Mouse (Mus musculus): ENCODE measurements around the gene Fmnl2. TPM values are rescaled to one million over a fixed set of nuclear protein-coding genes. Genes with fewer than 3 reads are reported as not detected.

Gene Fmnl2
- polyA plus RNA-seq, 1 experiment from 2014 or later = 10.2 TPM

- no peak for ATAC-seq (ENCODE audit: insufficient number of reproducible peaks, insufficient read depth, low FRiP score, low read depth)
- H3K4me3 ChIP-seq (ENCODE audit: low read depth, low read length) = no peak overlapping the region
- H3K4me1 ChIP-seq (ENCODE audit: control insufficient read depth, insufficient read depth, low read length) = no peaks in the 10 kb centered on the region
- H3K27me3 ChIP-seq (ENCODE audit: control insufficient read depth, insufficient read depth, low read length) = no peaks in the 10 kb centered on the region
- no peaks in the 10 kb centered on the region for H3K9me3 ChIP-seq (ENCODE audit: control insufficient read depth, low read depth, low read length)
- H3K27ac ChIP-seq (ENCODE audit: low read length) = no peak overlapping the region
- H3K9ac ChIP-seq (replicated peaks; ENCODE audit: low read depth, low read length) = no peak overlapping the region
- WGBS = 72% methylated on average over 7 of the region's 7 CpGs
- no peak overlapping the region for H3K4me2 ChIP-seq (replicated peaks; ENCODE audit: low read depth, low read length)
- H3K36me3 ChIP-seq (ENCODE audit: control insufficient read depth, insufficient read depth, low read length) = peaks cover 14% of the 10 kb centered on the region
These were observed 248.4 kb downstream of the Fmnl2 start for GRCm38 (mm10) chr2:53106056-53106455.

- WGBS = 88% methylated on average over 8 of the region's 8 CpGs
- Histone ChIP-seq H3K27me3 (ENCODE audit: control insufficient read depth, insufficient read depth, low read length) (no peaks in the 10 kb centered on the region), H3K4me3 (ENCODE audit: low read depth, low read length) (no peak overlapping the region), H3K27ac (ENCODE audit: low read length) (no peak overlapping the region), H3K4me2 (replicated peaks; ENCODE audit: low read depth, low read length) (no peak overlapping the region), H3K36me3 (ENCODE audit: control insufficient read depth, insufficient read depth, low read length) (peaks cover 14% of the 10 kb centered on the region), H3K9ac (replicated peaks; ENCODE audit: low read depth, low read length) (no peak overlapping the region), H3K4me1 (ENCODE audit: control insufficient read depth, insufficient read depth, low read length) (no peaks in the 10 kb centered on the region), H3K9me3 (ENCODE audit: control insufficient read depth, low read depth, low read length) (no peaks in the 10 kb centered on the region)
- ATAC-seq (ENCODE audit: insufficient number of reproducible peaks, insufficient read depth, low FRiP score, low read depth) = no peak
These were observed 248.8 kb downstream of the Fmnl2 start for GRCm38 (mm10) chr2:53106472-53106871.

DNA sequence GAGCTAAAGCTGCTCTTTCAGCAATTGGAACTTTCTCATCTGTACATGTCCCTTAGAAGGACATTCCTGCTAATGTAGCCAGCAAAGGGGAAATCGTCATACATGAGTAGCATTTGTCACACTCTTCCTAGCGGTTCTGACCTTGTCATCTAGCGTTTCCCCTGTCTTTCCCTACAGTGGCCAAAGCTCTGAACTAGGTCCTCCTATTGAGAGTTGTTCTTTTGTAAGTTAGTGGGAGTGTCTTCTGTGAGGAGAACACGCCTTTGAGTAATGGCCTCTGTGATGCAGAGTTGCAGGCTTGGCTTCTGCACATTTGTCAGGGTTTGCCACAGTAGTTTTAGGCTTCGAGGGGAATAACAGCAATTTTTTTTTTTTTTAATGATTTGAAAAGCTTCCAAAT lies 250.9 kb downstream of the Fmnl2 start:
- no peak for ATAC-seq (ENCODE audit: insufficient number of reproducible peaks, insufficient read depth, low FRiP score, low read depth)
- Histone ChIP-seq H3K4me1 (ENCODE audit: control insufficient read depth, insufficient read depth, low read length) (no peaks in the 10 kb centered on the region), H3K27ac (ENCODE audit: low read length) (no peak overlapping the region), H3K27me3 (ENCODE audit: control insufficient read depth, insufficient read depth, low read length) (no peaks in the 10 kb centered on the region), H3K4me3 (ENCODE audit: low read depth, low read length) (no peak overlapping the region), H3K9me3 (ENCODE audit: control insufficient read depth, low read depth, low read length) (no peaks in the 10 kb centered on the region), H3K9ac (replicated peaks; ENCODE audit: low read depth, low read length) (no peak overlapping the region), H3K4me2 (replicated peaks; ENCODE audit: low read depth, low read length) (no peak overlapping the region), H3K36me3 (ENCODE audit: control insufficient read depth, insufficient read depth, low read length) (peaks cover 14% of the 10 kb centered on the region)
- WGBS = 68% methylated on average over 5 of the region's 5 CpGs

GRCm38 (mm10) chr2:53121797-53122196 lies 264.1 kb downstream of the Fmnl2 start:
- ATAC-seq (ENCODE audit: insufficient number of reproducible peaks, insufficient read depth, low FRiP score, low read depth) = no peak
- Histone ChIP-seq H3K4me3 (ENCODE audit: low read depth, low read length) (no peak overlapping the region), H3K4me2 (replicated peaks; ENCODE audit: low read depth, low read length) (no peak overlapping the region)

GRCm38 (mm10) chr2:53125998-53126397 lies 268.3 kb downstream of the Fmnl2 start:
- H3K27me3 ChIP-seq (ENCODE audit: control insufficient read depth, insufficient read depth, low read length) = no peaks in the 10 kb centered on the region
- no peaks in the 10 kb centered on the region for H3K9me3 ChIP-seq (ENCODE audit: control insufficient read depth, low read depth, low read length)
- no peak overlapping the region for H3K27ac ChIP-seq (ENCODE audit: low read length)
- H3K9ac ChIP-seq (replicated peaks; ENCODE audit: low read depth, low read length) = no peak overlapping the region
- H3K4me3 ChIP-seq (ENCODE audit: low read depth, low read length) = no peak overlapping the region
- H3K4me1 ChIP-seq (ENCODE audit: control insufficient read depth, insufficient read depth, low read length) = no peaks in the 10 kb centered on the region
- peaks cover 8% of the 10 kb centered on the region for H3K36me3 ChIP-seq (ENCODE audit: control insufficient read depth, insufficient read depth, low read length)
- 76% methylated on average over 3 of the region's 3 CpGs for WGBS
- no peak overlapping the region for H3K4me2 ChIP-seq (replicated peaks; ENCODE audit: low read depth, low read length)
- ATAC-seq (ENCODE audit: insufficient number of reproducible peaks, insufficient read depth, low FRiP score, low read depth) = no peak

More at GRCm38 (mm10) chr2:53121797-53122196, 264.1 kb downstream of the Fmnl2 start:
- H3K27ac ChIP-seq (ENCODE audit: low read length) = no peak overlapping the region
- no peaks in the 10 kb centered on the region for H3K4me1 ChIP-seq (ENCODE audit: control insufficient read depth, insufficient read depth, low read length)
- 70% methylated on average over 5 of the region's 5 CpGs for WGBS
- no peaks in the 10 kb centered on the region for H3K27me3 ChIP-seq (ENCODE audit: control insufficient read depth, insufficient read depth, low read length)
- peaks cover 4% of the 10 kb centered on the region for H3K36me3 ChIP-seq (ENCODE audit: control insufficient read depth, insufficient read depth, low read length)
- no peak overlapping the region for H3K9ac ChIP-seq (replicated peaks; ENCODE audit: low read depth, low read length)
- no peaks in the 10 kb centered on the region; the same call in 1 of the 2 replicates for H3K9me3 ChIP-seq (ENCODE audit: control insufficient read depth, low read depth, low read length)

DNA sequence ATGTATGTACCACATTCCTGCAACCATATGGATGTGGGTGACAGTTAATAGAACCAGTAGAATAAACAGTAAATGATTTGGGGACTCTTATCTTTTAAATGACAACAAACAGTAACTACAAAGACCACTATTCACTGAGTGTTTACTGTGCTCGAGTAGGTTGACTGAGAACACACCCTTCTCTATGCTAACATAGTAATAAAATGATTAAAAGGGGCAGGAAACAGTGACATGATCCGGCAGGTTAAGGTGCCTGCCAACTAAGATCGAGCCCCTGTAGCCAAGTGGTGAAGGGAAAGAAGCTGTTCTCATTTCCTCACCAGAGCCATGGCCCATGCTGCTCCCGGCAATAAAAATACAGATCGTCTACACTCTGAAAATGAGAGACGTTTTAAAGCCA lies 271.4 kb downstream of the Fmnl2 start:
- ATAC-seq (ENCODE audit: insufficient number of reproducible peaks, insufficient read depth, low FRiP score, low read depth) = 0 out of 2 replicates have a peak, but pooled peaks have one; percentile 46
- Histone ChIP-seq H3K4me3 (ENCODE audit: low read depth, low read length) (no peak overlapping the region), H3K4me2 (replicated peaks; ENCODE audit: low read depth, low read length) (no peak overlapping the region), H3K4me1 (ENCODE audit: control insufficient read depth, insufficient read depth, low read length) (no peaks in the 10 kb centered on the region), H3K9ac (replicated peaks; ENCODE audit: low read depth, low read length) (no peak overlapping the region), H3K27ac (ENCODE audit: low read length) (no peak overlapping the region), H3K36me3 (ENCODE audit: control insufficient read depth, insufficient read depth, low read length) (peaks cover 20% of the 10 kb centered on the region), H3K9me3 (ENCODE audit: control insufficient read depth, low read depth, low read length) (no peaks in the 10 kb centered on the region), H3K27me3 (ENCODE audit: control insufficient read depth, insufficient read depth, low read length) (no peaks in the 10 kb centered on the region)
- WGBS = 59% methylated on average over 6 of the region's 6 CpGs

DNA sequence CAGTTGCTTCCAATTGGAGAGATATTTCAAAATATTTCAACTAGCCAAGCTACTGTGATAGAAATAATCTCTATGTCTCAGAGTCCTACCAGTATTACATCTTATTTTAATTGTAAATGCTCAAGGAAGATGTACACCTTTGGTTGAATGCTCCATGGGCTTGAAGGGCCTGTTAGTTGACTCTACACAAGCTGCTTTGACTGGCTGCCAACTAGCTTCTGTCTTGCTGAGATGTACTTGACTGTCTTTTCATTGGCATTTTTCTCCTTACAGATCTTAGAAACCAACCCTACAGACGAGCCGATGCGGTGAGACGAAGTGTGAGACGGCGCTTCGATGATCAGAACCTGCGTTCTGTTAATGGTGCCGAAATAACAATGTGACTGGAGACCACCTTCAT lies 273.9 kb downstream of the Fmnl2 start:
- 97% methylated on average over 9 of the region's 9 CpGs for WGBS
- ATAC-seq (ENCODE audit: insufficient number of reproducible peaks, insufficient read depth, low FRiP score, low read depth) = no peak
- no peak overlapping the region for H3K4me2 ChIP-seq (replicated peaks; ENCODE audit: low read depth, low read length)

GRCm38 (mm10) chr2:53146852-53147251 lies 289.2 kb downstream of the Fmnl2 start:
- Histone ChIP-seq H3K9me3 (ENCODE audit: control insufficient read depth, low read depth, low read length) (no peaks in the 10 kb centered on the region), H3K4me2 (replicated peaks; ENCODE audit: low read depth, low read length) (no peak overlapping the region), H3K27me3 (ENCODE audit: control insufficient read depth, insufficient read depth, low read length) (no peaks in the 10 kb centered on the region), H3K9ac (replicated peaks; ENCODE audit: low read depth, low read length) (no peak overlapping the region), H3K4me1 (ENCODE audit: control insufficient read depth, insufficient read depth, low read length) (no peaks in the 10 kb centered on the region), H3K4me3 (ENCODE audit: low read depth, low read length) (no peak overlapping the region), H3K27ac (ENCODE audit: low read length) (no peak overlapping the region), H3K36me3 (ENCODE audit: control insufficient read depth, insufficient read depth, low read length) (peaks cover 45% of the 10 kb centered on the region)
- ATAC-seq (ENCODE audit: insufficient number of reproducible peaks, insufficient read depth, low FRiP score, low read depth) = no peak

More for the DNA sequence above, 273.9 kb downstream of the Fmnl2 start:
- Histone ChIP-seq H3K4me3 (ENCODE audit: low read depth, low read length) (no peak overlapping the region), H3K27ac (ENCODE audit: low read length) (no peak overlapping the region), H3K4me1 (ENCODE audit: control insufficient read depth, insufficient read depth, low read length) (no peaks in the 10 kb centered on the region), H3K27me3 (ENCODE audit: control insufficient read depth, insufficient read depth, low read length) (no peaks in the 10 kb centered on the region), H3K9me3 (ENCODE audit: control insufficient read depth, low read depth, low read length) (no peaks in the 10 kb centered on the region), H3K36me3 (ENCODE audit: control insufficient read depth, insufficient read depth, low read length) (peaks cover 25% of the 10 kb centered on the region), H3K9ac (replicated peaks; ENCODE audit: low read depth, low read length) (no peak overlapping the region)

GRCm38 (mm10) chr2:53173966-53174365 lies 316.3 kb downstream of the Fmnl2 start:
- Histone ChIP-seq H3K4me1 (ENCODE audit: control insufficient read depth, insufficient read depth, low read length) (no peaks in the 10 kb centered on the region), H3K9me3 (ENCODE audit: control insufficient read depth, low read depth, low read length) (no peaks in the 10 kb centered on the region), H3K4me3 (ENCODE audit: low read depth, low read length) (no peak overlapping the region), H3K36me3 (ENCODE audit: control insufficient read depth, insufficient read depth, low read length) (peaks cover 13% of the 10 kb centered on the region), H3K27me3 (ENCODE audit: control insufficient read depth, insufficient read depth, low read length) (no peaks in the 10 kb centered on the region), H3K9ac (replicated peaks; ENCODE audit: low read depth, low read length) (no peak overlapping the region), H3K27ac (ENCODE audit: low read length) (no peak overlapping the region), H3K4me2 (replicated peaks; ENCODE audit: low read depth, low read length) (no peak overlapping the region)
- ATAC-seq (ENCODE audit: insufficient number of reproducible peaks, insufficient read depth, low FRiP score, low read depth) = no peak

Measured in stomach, embryonic 14.5 days (tissue).